Mouse (Mus musculus): ENCODE measurements around the gene 4933411K16Rik.

The 4933411K16Rik gene

GRCm38 (mm10) chr19:42035456-42036248 is 16.4 kb upstream of the 4933411K16Rik start, which contains the start of gene Ankrd2:
Gene Ankrd2 (plus strand): TSS chr19:42036000.
- in situ Hi-C loops (cut with MboI, MseI): no loop called here

- in situ Hi-C loops (cut with MboI, MseI): no loop called here
Measured at GRCm38 (mm10) chr19:42036357-42036756, 15.7 kb upstream of the 4933411K16Rik start.

GRCm38 (mm10) chr19:42037167-42037702 is 14.8 kb upstream of the 4933411K16Rik start:
- in situ Hi-C loops (cut with MboI, MseI): no loop called here

- in situ Hi-C loops (cut with MboI, MseI): no loop called here
Measured at GRCm38 (mm10) chr19:42038310-42038709, 13.7 kb upstream of the 4933411K16Rik start.

GRCm38 (mm10) chr19:42043988-42044387 is 8.1 kb upstream of the 4933411K16Rik start:
- in situ Hi-C loops (cut with MboI, MseI): no loop called here

GRCm38 (mm10) chr19:42045269-42046102 is 6.6 kb upstream of the 4933411K16Rik start, which contains the start of gene Hoga1:
Gene Hoga1 (plus strand): TSS chr19:42045610.
- in situ Hi-C loops (cut with MboI, MseI): no loop called here

GRCm38 (mm10) chr19:42050251-42050650 is 1.8 kb upstream of the 4933411K16Rik start:
- in situ Hi-C loops (cut with MboI, MseI): loop anchor here (10.0 kb wide), 1 partner anchor 1115 kb away; no protein-coding TSS in a partner anchor

GRCm38 (mm10) chr19:42051351-42051750 is 697 bp upstream of the 4933411K16Rik start:
- in situ Hi-C loops (cut with MboI, MseI): loop anchor here (10.0 kb wide), 1 partner anchor 1113 kb away; no protein-coding TSS in a partner anchor

GRCm38 (mm10) chr19:42054255-42054654 is 2.2 kb downstream of the 4933411K16Rik start:
- in situ Hi-C loops (cut with MboI, MseI): loop anchor here (10.0 kb wide), 1 partner anchor 1111 kb away; no protein-coding TSS in a partner anchor

GRCm38 (mm10) chr19:42055881-42056280 is 3.8 kb downstream of the 4933411K16Rik start:
- in situ Hi-C loops (cut with MboI, MseI): loop anchor here (10.0 kb wide), 1 partner anchor 1109 kb away; no protein-coding TSS in a partner anchor

- in situ Hi-C loops (cut with MboI, MseI): loop anchor here (10.0 kb wide), 1 partner anchor 1108 kb away; no protein-coding TSS in a partner anchor
Measured at GRCm38 (mm10) chr19:42056719-42057409, 4.8 kb downstream of the 4933411K16Rik start.

GRCm38 (mm10) chr19:42058426-42058825 is 6.4 kb downstream of the 4933411K16Rik start:
- in situ Hi-C loops (cut with MboI, MseI): loop anchor here (10.0 kb wide), 1 partner anchor 1106 kb away; no protein-coding TSS in a partner anchor

- in situ Hi-C loops (cut with MboI, MseI): no loop called here
Measured at GRCm38 (mm10) chr19:42061443-42061842, 9.4 kb downstream of the 4933411K16Rik start.

- in situ Hi-C loops (cut with MboI, MseI): no loop called here
Measured at GRCm38 (mm10) chr19:42068441-42069240, 16.6 kb downstream of the 4933411K16Rik start.

GRCm38 (mm10) chr19:42069241-42069525 is 17.1 kb downstream of the 4933411K16Rik start:
- in situ Hi-C loops (cut with MboI, MseI): no loop called here

- in situ Hi-C loops (cut with MboI, MseI): no loop called here
Measured at GRCm38 (mm10) chr19:42071221-42071620, 19.2 kb downstream of the 4933411K16Rik start.

GRCm38 (mm10) chr19:42071886-42072608 is 20.0 kb downstream of the 4933411K16Rik start:
- in situ Hi-C loops (cut with MboI, MseI): no loop called here

- in situ Hi-C loops (cut with MboI, MseI): no loop called here
Measured at GRCm38 (mm10) chr19:42072802-42073201, 20.8 kb downstream of the 4933411K16Rik start.

- in situ Hi-C loops (cut with MboI, MseI): no loop called here
Measured at GRCm38 (mm10) chr19:42075051-42075450, 23.0 kb downstream of the 4933411K16Rik start.

GRCm38 (mm10) chr19:42075992-42076391 is 23.9 kb downstream of the 4933411K16Rik start:
- in situ Hi-C loops (cut with MboI, MseI): no loop called here

Data from regulatory T cell (primary cell).